Mouse (Mus musculus) testis, adult 2 months (tissue): Measurements from ENCODE around the gene Ntrk2. TPM values are rescaled to one million over a fixed set of nuclear protein-coding genes. Genes with fewer than 3 reads are reported as not detected.

Experiments used
- H3K27ac ChIP-seq: fragments of 200-500 bp; 2 replicates; pipeline ENCODE4 v1.5.1; 2012; ENCODE audit warnings: low read depth, low read length; ENCODE audit not compliant: control insufficient read depth, insufficient read depth
- H3K27me3 ChIP-seq: fragments of 200-500 bp; 2 replicates; pipeline ENCODE4 v1.6.1; 2012; ENCODE audit warnings: mild to moderate bottlenecking, low read length, moderate library complexity; ENCODE audit not compliant: control insufficient read depth, insufficient read depth
- H3K36me3 ChIP-seq: fragments of 200-500 bp; 2 replicates; pipeline ENCODE4 v1.6.1; 2012; ENCODE audit warnings: mild to moderate bottlenecking, low read length; ENCODE audit not compliant: control insufficient read depth, insufficient read depth
- H3K4me1 ChIP-seq: fragments of 200-500 bp; 2 replicates; pipeline ENCODE4 v1.6.1; 2012; ENCODE audit warnings: low read length; ENCODE audit not compliant: control insufficient read depth, insufficient read depth
- H3K4me3 ChIP-seq: fragments of 200-500 bp; 2 replicates; pipeline ENCODE4 v1.5.1; 2012; ENCODE audit warnings: low read depth, mild to moderate bottlenecking, low read length, moderate library complexity, mixed read lengths; ENCODE audit not compliant: control insufficient read depth
- CTCF ChIP-seq: fragments of 200-500 bp; IDR thresholded peaks from 2 replicates; pipeline ENCODE4 v1.5.1; 2012; ENCODE audit warnings: low read depth, mild to moderate bottlenecking, inconsistent platforms, low read length, moderate library complexity; ENCODE audit not compliant: control insufficient read depth, insufficient read depth, insufficient replicate concordance
- POLR2A ChIP-seq: fragments of 200-500 bp; IDR thresholded peaks from 2 replicates; pipeline ENCODE4 v1.6.1; 2012; ENCODE audit warnings: low read depth, mild to moderate bottlenecking, inconsistent platforms, low read length, moderate library complexity; ENCODE audit not compliant: control insufficient read depth
- polyA plus RNA-seq: library from polyadenylated mRNA; depleted of rRNA; stranded (reverse); fragments of >200 nt; gene quantifications from 2 replicates; pipeline ENCODE4 v1.2.3, GENCODE M21; 2012

Ntrk2 gene
- polyA plus RNA-seq, 1 experiment: 2.0 TPM

- Histone ChIP-seq H3K27me3 (no peaks in the 10 kb centered on the region), H3K27ac (no peak overlapping the region), H3K36me3 (no peaks in the 10 kb centered on the region), H3K4me3 (no peak overlapping the region), H3K4me1 (no peaks in the 10 kb centered on the region)
- no peak for TF ChIP-seq POLR2A
- TF ChIP-seq CTCF: no peak
Measured at GRCm38 (mm10) chr13:58971449-58971903, 165.1 kb downstream of the Ntrk2 start.

GRCm38 (mm10) chr13:58972511-58972910 is 166.1 kb downstream of the Ntrk2 start:
- TF ChIP-seq POLR2A (no peak), CTCF (no peak)
- Histone ChIP-seq H3K27ac (no peak overlapping the region), H3K27me3 (no peaks in the 10 kb centered on the region), H3K36me3 (no peaks in the 10 kb centered on the region), H3K4me3 (no peak overlapping the region), H3K4me1 (no peaks in the 10 kb centered on the region)

GRCm38 (mm10) chr13:58996447-58996846 is 190.1 kb downstream of the Ntrk2 start:
- H3K36me3 ChIP-seq: no peaks in the 10 kb centered on the region
- H3K27me3 ChIP-seq: no peaks in the 10 kb centered on the region
- no peak for TF ChIP-seq POLR2A
- no peak for TF ChIP-seq CTCF
- no peak overlapping the region for H3K27ac ChIP-seq
- no peaks in the 10 kb centered on the region for H3K4me1 ChIP-seq
- H3K4me3 ChIP-seq: no peak overlapping the region

- Histone ChIP-seq H3K36me3 (no peaks in the 10 kb centered on the region), H3K27me3 (no peaks in the 10 kb centered on the region), H3K4me1 (no peaks in the 10 kb centered on the region), H3K4me3 (no peak overlapping the region), H3K27ac (no peak overlapping the region)
- TF ChIP-seq POLR2A (no peak), CTCF (no peak)
Measured at GRCm38 (mm10) chr13:58997763-58998162, 191.4 kb downstream of the Ntrk2 start.

- no peak overlapping the region for H3K27ac ChIP-seq
Measured at GRCm38 (mm10) chr13:58999373-59000053, 193.1 kb downstream of the Ntrk2 start.

GRCm38 (mm10) chr13:59002943-59003806 is 196.8 kb downstream of the Ntrk2 start:
- Histone ChIP-seq H3K4me3 (no peak overlapping the region), H3K4me1 (no peaks in the 10 kb centered on the region), H3K36me3 (no peaks in the 10 kb centered on the region), H3K27me3 (no peaks in the 10 kb centered on the region), H3K27ac (no peak overlapping the region)
- no peak for TF ChIP-seq POLR2A
- TF ChIP-seq CTCF: no peak

More at GRCm38 (mm10) chr13:58999373-59000053, 193.1 kb downstream of the Ntrk2 start:
- no peaks in the 10 kb centered on the region for H3K4me1 ChIP-seq
- TF ChIP-seq CTCF: no peak
- no peak for TF ChIP-seq POLR2A
- H3K36me3 ChIP-seq: no peaks in the 10 kb centered on the region
- H3K27me3 ChIP-seq: no peaks in the 10 kb centered on the region
- H3K4me3 ChIP-seq: no peak overlapping the region

- Histone ChIP-seq H3K36me3 (no peaks in the 10 kb centered on the region), H3K4me3 (no peak overlapping the region), H3K4me1 (no peaks in the 10 kb centered on the region), H3K27ac (no peak overlapping the region), H3K27me3 (no peaks in the 10 kb centered on the region)
- no peak for TF ChIP-seq CTCF
- TF ChIP-seq POLR2A: no peak
Measured at GRCm38 (mm10) chr13:59003807-59004173, 197.4 kb downstream of the Ntrk2 start.
